Mouse (Mus musculus) G1E-ER4 (cell line): ENCODE results near the gene Tubg2. TPM values are rescaled to one million over a fixed set of nuclear protein-coding genes. Genes with fewer than 3 reads are reported as not detected.

Source experiments
- GATA1 ChIP-seq: IDR thresholded peaks from one replicate; pipeline ENCODE4 v1.8.0; 2012; ENCODE audit warnings: low read length, inconsistent platforms
- polyA plus RNA-seq: library from polyadenylated mRNA; stranded (reverse); fragments of >175 nt; gene quantifications from 2 replicates; pipeline ENCODE4 v1.2.3, GENCODE M21; 2012

Gene Tubg2
- polyA plus RNA-seq, 1 experiment: not detected

- no peak for TF ChIP-seq GATA1
Observed at GRCm38 (mm10) chr11:101155151-101155550, 556 bp upstream of the Tubg2 start.

- no peak for TF ChIP-seq GATA1
Observed at GRCm38 (mm10) chr11:101161551-101161950, 5.8 kb downstream of the Tubg2 start.

- no peak for TF ChIP-seq GATA1
Observed at GRCm38 (mm10) chr11:101162301-101162700, 6.6 kb downstream of the Tubg2 start.

GRCm38 (mm10) chr11:101162772-101163171 is 7.1 kb downstream of the Tubg2 start:
- TF ChIP-seq GATA1: no peak

- TF ChIP-seq GATA1: no peak
Observed at GRCm38 (mm10) chr11:101163476-101164350, 8.0 kb downstream of the Tubg2 start.

GRCm38 (mm10) chr11:101164351-101164665 is 8.6 kb downstream of the Tubg2 start:
- TF ChIP-seq GATA1: no peak

GRCm38 (mm10) chr11:101164677-101165580 is 9.2 kb downstream of the Tubg2 start:
- TF ChIP-seq GATA1: no peak

GRCm38 (mm10) chr11:101166357-101166756 is 10.7 kb downstream of the Tubg2 start:
- no peak for TF ChIP-seq GATA1

GRCm38 (mm10) chr11:101167211-101167962 is 11.7 kb downstream of the Tubg2 start:
- TF ChIP-seq GATA1: no peak

- no peak for TF ChIP-seq GATA1
Observed at GRCm38 (mm10) chr11:101167963-101168300, 12.2 kb downstream of the Tubg2 start.

- no peak for TF ChIP-seq GATA1
Observed at GRCm38 (mm10) chr11:101168301-101168980, 12.7 kb downstream of the Tubg2 start.

- no peak for TF ChIP-seq GATA1
Observed at GRCm38 (mm10) chr11:101169301-101170107, 13.8 kb downstream of the Tubg2 start.

- TF ChIP-seq GATA1: no peak
Observed at GRCm38 (mm10) chr11:101170354-101170810, 14.7 kb downstream of the Tubg2 start, which contains the start of gene Cntnap1. Gene Cntnap1, plus strand, starts transcription at chr11:101170523.
